Comparison of ENCODE assay signal across 12 mouse cellular contexts in the genomic region with DNA sequence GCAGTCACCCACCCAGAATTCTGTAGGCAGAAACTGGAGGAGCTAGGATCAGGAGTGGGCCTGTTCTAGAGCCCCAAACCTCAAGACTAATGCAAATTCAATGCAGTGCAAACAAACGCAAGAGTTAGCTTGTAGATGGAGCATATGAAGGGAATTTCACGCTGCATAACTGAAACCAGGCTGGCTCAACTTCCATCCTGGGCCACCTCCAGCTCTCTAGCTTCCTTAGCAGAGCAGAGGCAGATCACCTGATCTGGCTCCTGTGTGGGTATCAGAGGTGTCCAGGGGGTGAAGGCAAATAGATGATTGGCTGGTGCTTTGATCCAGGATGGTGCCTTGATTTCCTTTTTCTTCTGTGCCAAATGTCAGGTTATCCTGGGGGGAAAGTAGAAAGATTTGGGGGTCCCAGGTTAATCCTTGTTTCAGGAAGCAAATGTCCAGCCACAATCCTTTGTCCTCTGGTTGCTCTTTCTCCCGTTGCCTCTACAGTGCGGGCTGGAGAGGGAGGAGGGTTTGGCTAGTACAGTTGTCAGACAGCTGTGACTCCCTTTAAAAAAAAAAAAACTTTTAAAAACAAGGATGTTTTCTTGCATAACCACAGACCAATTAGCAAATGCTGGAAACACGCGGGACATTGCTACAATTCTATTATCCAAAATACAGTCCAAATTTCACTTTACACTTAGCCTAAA.
DNase-seq lines count a peak whose midpoint lies in the region; ATAC-seq and TF ChIP-seq lines count a peak whose summit lies in the region.
"Had no signal": no experiment of that assay in that cellular context is flagged by ENCODE, and none has a peak within 500 bp of the region (broad histone marks: within the 10 kb centered on the region; RNA-seq: fewer than 3 reads in every experiment).

No protein-coding gene starts in this region.

- H3K79me2 ChIP-seq in liver, adult 2 months (ENCODE audit: control insufficient read depth, insufficient read depth, low read length): no peaks in the 10 kb centered on the region

- H3K27me3 ChIP-seq in liver, adult 2 months (ENCODE audit: control insufficient read depth, insufficient read depth, low read length): no peaks in the 10 kb centered on the region
- no peaks in the 10 kb centered on the region for H3K27me3 ChIP-seq in embryonic facial prominence, embryonic 12.5 days
- H3K27me3 ChIP-seq: forebrain, embryonic 12.5 days; limb, embryonic 15.5 days; midbrain, embryonic 15.5 days had no signal

- H3K4me1 ChIP-seq in liver, adult 2 months (ENCODE audit: control insufficient read depth, insufficient read depth, low read length): peaks cover 24% of the 10 kb centered on the region
- H3K4me1 ChIP-seq in embryonic facial prominence, embryonic 12.5 days: peaks cover 36% of the 10 kb centered on the region

- no peaks in the 10 kb centered on the region for H3K36me3 ChIP-seq in liver, adult 2 months (ENCODE audit: control insufficient read depth, insufficient read depth, low read length)
- H3K36me3 ChIP-seq in embryonic facial prominence, embryonic 12.5 days: no peaks in the 10 kb centered on the region
- H3K36me3 ChIP-seq: limb, embryonic 15.5 days; midbrain, embryonic 15.5 days had no signal

- no peak for TF ChIP-seq CTCF in gastrocnemius, adult 2 months (IDR thresholded peaks at IDR 0.05)
- TF ChIP-seq CTCF in liver, adult 2 months (IDR thresholded peaks at IDR 0.05; ENCODE audit: low read depth, low read length): no peak

- H3K9me3 ChIP-seq in embryonic facial prominence, embryonic 12.5 days: no peaks in the 10 kb centered on the region
- H3K9me3 ChIP-seq: forebrain, embryonic 12.5 days; limb, embryonic 15.5 days; midbrain, embryonic 15.5 days had no signal

- H3K4me2 ChIP-seq in embryonic facial prominence, embryonic 12.5 days (replicated peaks): no peak overlapping the region
- H3K4me2 ChIP-seq: forebrain, embryonic 12.5 days; limb, embryonic 15.5 days; midbrain, embryonic 15.5 days had no signal

- H3K27ac ChIP-seq in gastrocnemius, adult 2 months: peak overlapping the region; percentile 93
- peak overlapping the region; percentile 5; the same call in 1 of the 2 replicates for H3K27ac ChIP-seq in liver, adult 2 months (replicated peaks; ENCODE audit: insufficient read depth, low read depth, low read length)
- H3K27ac ChIP-seq in embryonic facial prominence, embryonic 12.5 days: 0 out of 2 replicates have a peak overlapping the region, but pooled peaks have one; percentile 27
- H3K27ac ChIP-seq: forebrain, embryonic 12.5 days; limb, embryonic 15.5 days; midbrain, embryonic 15.5 days had no signal

- H3K4me3 ChIP-seq in gastrocnemius, adult 2 months: peak overlapping the region; percentile 13
- no peak overlapping the region for H3K4me3 ChIP-seq in liver, adult 2 months (ENCODE audit: insufficient read depth, low read depth, low read length)
- H3K4me3 ChIP-seq in embryonic facial prominence, embryonic 12.5 days: no peak overlapping the region
- H3K4me3 ChIP-seq: forebrain, embryonic 12.5 days; limb, embryonic 15.5 days; midbrain, embryonic 15.5 days had no signal

- intact Hi-C loops in gastrocnemius, adult 2 months (cut with DNase I): no loop called here

- no peak overlapping the region for H3K9ac ChIP-seq in liver, adult 2 months (ENCODE audit: low read depth, low read length)
- no peak overlapping the region for H3K9ac ChIP-seq in embryonic facial prominence, embryonic 12.5 days
- H3K9ac ChIP-seq: forebrain, embryonic 12.5 days; limb, embryonic 15.5 days; midbrain, embryonic 15.5 days had no signal

- TF ChIP-seq POLR2A in liver, adult 2 months (IDR thresholded peaks at IDR 0.05; ENCODE audit: extremely low read depth, insufficient read depth, low read length): no peak

- peak; percentile 74 for DNase-seq in gastrocnemius, adult 2 months
- DNase-seq in gastrocnemius, postnatal 25 days: no peak
- DNase-seq in liver, adult 2 months (ENCODE audit: extremely low read depth, low read depth, low spot score): peak; percentile 70
- no peak for DNase-seq in liver
- DNase-seq in right cerebral cortex, postnatal 25 days: peak; percentile 42
- no peak for DNase-seq in adrenal gland, postnatal 4 days (ENCODE audit: low spot score in 2 of 2)
- DNase-seq in cerebellum, postnatal 14 days: no peak
- DNase-seq: cerebellum, postnatal 10 days had no signal

- ATAC-seq in embryonic facial prominence, embryonic 12.5 days (ENCODE audit: insufficient number of reproducible peaks, insufficient read depth, low FRiP score, low TSS enrichment): no peak
- ATAC-seq: midbrain, embryonic 15.5 days had no signal

- 35% methylated on average over 6 of the region's 6 CpGs for whole genome bisulfite sequencing in liver, adult 2 months
- WGBS in embryonic facial prominence, embryonic 12.5 days: 47% methylated on average over 6 of the region's 6 CpGs

Comparison
In these comparisons a context has a peak if more than half of its experiments do, and no peak if none do; other contexts are left out.
1. DNase-seq: peak in gastrocnemius, adult 2 months (single experiment), liver, adult 2 months (single experiment) and right cerebral cortex, postnatal 25 days (single experiment); none in gastrocnemius, postnatal 25 days (single experiment), liver (single experiment), adrenal gland, postnatal 4 days (0 of 2) and cerebellum, postnatal 14 days (0 of 2).
2. H3K27ac ChIP-seq: peak in every context shown above with its lines; median percentile 93 in gastrocnemius, adult 2 months; 27 in embryonic facial prominence, embryonic 12.5 days; 5 in liver, adult 2 months.